Mouse (Mus musculus) thymus, postnatal 0 days (tissue): ENCODE results near the gene Psat1. TPM values are rescaled to one million over a fixed set of nuclear protein-coding genes. Genes with fewer than 3 reads are reported as not detected.

ENCODE experiments used
- DNase-seq: peaks from one replicate; pipeline ENCODE4 v3.0.0-alpha.2; 2015; ENCODE audit warnings: low spot score
- polyA plus RNA-seq: library from polyadenylated mRNA; unstranded; fragments of >200 nt; fragmentation: Nextera tagmentation; extraction: Ambion mirVana; gene quantifications from 2 replicates; pipeline ENCODE4 v1.2.1, GENCODE M21; 2015

The Psat1 gene
- polyA plus RNA-seq, 1 experiment from 2014 or later, result 119 TPM

DNA sequence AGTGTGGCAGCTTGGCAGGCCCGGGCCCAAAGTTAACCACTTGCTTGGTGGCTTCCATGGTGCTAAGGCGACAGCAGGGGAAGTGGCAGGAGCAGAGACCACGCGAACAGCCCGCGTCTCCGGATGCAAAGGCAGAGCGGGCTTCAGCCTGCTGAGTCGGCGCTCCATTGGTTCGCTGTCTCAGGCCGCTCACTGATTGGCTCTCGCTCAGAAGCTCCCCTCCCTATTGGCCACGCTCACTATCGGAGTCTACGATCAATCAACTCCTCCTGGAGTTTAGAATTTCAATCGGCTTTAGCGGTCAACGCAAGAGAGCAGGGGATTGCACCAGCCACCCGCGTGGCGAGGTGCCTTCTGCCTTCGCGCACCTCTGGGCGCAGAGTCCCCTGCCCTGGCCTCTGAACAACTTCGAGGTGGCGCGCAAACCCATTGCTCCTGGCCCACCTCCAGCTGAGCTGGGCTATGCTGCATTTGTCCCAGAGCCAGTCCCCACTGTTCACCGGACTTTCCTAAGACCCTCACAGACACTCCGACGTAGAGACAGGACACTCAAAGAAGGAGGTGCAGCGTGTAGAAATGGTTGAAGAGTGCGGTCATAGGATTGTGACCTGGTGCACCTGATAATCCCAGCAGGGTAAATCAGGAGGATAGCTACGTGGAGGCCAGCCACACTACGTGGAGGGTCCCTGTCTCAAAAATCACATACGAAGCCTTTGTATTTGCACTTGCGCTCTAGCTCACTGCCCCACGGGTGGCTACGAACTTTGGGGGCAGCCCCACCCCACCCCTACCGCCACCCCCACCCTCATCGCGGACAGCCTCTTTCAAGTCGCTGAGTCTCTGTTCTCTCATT lies 22.0 kb downstream of the Psat1 start:
- DNase-seq, result peak; percentile 88

DNA sequence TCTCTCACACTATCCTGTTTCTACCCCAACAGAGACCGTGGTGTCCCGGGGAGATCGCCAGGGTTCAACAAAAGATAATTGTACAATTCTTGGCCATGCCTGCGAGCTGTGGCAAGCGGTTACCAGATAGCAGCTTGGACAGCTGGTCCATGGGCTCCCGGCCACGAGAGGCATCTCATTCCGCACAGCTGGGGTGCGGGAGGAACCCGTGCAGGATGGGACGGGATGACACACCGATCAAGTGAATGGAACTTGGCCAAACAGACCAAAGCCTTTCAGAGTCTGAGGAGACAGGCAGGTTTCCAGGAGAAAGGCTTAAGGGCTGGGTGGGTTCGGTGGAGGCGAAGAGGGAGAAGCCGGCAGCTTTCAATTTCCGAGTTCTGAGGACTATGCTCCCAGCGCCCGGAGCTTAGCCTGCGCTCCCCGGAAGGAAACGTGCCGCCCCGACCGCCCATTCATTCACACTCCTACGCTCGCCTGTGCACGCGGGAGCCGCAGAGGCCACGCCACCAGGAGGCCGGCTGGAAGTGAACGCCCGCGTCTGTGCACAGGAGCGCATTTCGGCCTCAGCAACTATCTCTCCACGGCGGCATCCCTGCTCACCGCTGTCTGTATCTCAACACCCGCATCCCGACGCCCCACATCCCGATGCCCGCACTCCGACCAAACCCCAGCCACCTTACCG lies 22.8 kb downstream of the Psat1 start:
- DNase-seq, result no peak

DNA sequence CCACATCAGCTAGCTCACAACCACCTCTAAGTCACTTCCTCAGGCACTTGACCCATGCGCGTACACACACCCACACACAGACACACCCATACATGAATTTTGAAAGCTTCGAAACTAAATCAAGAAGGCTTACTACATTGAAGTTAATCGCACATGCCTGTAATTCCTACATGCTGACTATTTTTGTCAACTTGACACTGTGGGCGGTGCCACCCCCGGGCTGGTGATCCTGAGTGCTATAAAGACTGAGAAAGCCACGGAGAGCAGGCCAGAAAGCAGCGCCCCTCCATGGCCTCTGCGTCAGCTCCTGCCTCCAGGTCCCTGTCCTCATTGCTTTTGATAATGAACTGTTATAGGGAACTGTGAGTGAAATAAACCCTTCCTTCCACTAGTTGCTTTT lies 23.7 kb downstream of the Psat1 start:
- peak; percentile 46 for DNase-seq

DNA sequence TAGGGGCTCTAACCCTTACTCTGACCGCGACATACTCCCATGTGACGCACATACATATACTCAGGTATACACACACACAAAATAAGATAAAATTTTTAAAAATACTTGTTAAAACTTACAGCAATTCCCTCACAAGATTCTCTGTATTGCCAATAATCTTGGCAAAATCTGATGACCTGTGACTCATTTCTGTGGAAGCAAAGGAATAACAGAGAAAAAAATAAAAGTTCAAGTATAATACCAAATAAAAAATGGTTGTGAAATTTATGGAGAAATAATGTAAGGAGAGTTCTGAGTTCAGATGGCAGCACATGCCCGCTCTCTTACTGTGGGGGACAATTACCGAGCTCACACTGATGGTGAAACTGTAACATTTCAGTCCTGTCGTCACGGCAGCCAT lies 27.8 kb downstream of the Psat1 start:
- DNase-seq, result no peak

DNA sequence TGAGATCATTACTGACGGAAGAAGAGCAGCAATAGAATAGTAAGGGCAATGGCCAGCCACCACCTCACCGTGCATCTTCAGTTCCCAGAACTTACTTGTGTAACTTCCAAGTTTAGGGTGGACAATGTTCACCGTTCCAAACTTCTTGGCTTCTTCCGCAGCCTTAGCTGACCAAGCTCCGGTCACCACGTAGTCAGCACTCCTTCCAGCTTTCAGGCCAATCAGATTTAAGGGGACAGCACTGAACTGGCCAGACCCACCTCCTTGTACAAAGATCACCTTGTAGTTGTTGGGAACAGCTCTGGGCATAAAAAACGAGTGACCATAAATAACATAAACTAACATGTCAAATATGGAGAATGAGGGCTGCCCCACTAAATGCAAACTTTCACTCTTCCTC lies 29.0 kb downstream of the Psat1 start:
- no peak for DNase-seq

DNA sequence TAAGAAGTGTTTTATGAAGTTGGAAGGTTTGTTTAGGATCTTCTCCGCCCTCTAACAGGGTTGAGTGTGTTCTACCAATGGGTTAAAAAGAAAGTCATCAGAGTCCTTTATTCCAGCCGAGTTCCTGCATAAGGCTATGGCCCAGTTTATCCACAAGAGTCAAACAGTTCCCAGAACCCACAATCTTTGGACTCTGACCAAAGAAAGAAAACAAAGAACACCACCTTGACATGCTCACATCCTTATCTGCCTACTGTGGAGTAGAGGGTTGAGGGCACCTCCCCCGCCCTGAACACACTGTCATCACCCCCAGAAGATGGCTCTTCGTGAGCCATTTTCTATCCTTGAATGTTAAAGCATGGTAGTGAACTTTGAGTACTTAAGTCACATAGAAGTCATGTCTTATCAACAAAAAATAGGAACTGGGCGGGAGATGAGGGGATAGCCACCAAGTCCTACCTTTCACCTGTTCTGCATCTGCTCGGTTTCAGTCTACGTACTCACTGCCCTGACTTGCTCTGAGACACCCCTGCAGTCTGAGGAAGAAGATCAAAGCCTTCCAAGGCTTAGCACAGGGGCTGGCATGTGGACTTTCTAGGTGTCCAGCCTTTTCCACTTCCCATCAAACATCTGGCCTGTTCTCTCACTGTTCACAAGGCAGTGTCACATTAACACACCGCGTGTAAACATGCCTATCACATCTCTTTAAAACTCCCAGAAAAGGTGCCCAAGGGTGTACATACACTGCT lies 33.7 kb downstream of the Psat1 start:
- DNase-seq, result no peak

DNA sequence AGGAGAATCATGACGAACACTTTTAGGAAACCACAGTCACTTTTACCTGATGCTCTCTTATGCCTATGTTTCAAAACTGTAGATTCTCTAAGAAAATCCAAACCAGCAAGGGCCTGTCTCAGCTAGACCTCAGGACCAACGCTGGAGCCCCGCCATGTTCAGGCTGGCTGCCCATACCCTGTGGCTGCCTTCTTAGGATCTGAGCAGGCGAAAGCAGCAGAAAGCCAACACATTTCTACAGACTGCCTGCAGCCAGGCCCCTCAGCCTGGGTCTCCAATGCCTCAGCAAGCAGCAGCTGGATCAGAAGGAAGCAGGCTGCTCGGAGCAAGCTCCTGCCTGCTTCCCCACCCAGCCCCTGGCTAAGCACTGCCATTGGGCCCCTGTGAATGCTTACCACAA lies 35.7 kb downstream of the Psat1 start:
- no peak for DNase-seq

DNA sequence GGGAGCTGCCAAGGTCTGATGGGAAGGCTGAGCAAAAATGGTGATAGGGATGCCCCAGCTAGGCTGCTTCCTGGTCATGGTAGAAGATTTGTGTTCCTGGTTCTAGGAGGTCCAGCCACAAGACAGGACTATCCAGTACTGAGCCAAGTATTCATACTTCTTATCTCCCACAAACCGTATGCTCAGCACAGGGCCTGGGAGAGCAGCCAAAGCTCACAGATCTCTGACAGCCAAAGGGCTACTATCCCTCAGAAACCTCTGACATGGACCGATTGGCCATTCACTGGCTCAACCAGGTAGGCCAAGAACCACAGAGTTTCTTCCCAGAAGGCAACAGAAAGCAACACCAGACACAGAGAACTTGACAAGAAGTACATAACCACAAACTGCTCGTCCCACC lies 36.1 kb downstream of the Psat1 start:
- DNase-seq, result no peak

DNA sequence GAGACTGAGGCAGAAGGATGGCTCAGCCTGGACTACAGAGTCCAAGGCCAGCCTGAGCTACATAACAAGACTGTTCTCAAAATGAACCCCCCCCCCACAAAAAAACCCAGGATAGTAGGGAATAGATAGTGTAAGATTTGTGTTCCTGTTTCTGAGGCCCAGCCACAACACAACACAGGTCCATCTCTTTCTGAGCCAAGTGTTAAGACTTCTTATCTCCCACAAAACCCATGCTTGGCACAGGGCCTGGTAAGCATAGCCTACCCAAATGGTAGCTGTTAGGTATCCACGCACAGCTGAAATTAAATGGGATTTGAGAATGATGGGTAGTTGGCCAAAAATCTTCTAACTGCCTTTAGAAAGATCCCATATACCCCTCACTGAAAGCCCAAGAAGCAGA lies 36.6 kb downstream of the Psat1 start:
- DNase-seq, result no peak

DNA sequence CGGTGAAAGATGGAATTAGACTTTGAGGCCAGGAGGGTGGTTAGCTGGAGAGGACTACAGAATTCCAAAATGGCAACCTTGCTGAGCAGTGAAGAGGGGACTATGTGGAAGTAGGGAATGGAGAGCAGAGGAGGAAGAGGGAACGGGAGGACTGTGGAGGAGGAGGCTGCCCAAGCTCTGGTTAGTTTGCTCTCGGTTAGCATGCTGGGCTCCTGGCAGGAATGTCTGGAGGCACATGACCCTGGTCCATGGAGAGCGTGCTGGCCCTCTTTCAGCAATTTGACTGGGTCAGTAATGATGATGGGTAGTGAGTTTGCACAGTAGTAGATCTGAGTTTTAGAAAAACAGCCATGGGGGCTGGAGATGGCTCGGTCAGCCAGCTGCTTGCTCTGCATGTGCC lies 39.1 kb downstream of the Psat1 start:
- no peak for DNase-seq

DNA sequence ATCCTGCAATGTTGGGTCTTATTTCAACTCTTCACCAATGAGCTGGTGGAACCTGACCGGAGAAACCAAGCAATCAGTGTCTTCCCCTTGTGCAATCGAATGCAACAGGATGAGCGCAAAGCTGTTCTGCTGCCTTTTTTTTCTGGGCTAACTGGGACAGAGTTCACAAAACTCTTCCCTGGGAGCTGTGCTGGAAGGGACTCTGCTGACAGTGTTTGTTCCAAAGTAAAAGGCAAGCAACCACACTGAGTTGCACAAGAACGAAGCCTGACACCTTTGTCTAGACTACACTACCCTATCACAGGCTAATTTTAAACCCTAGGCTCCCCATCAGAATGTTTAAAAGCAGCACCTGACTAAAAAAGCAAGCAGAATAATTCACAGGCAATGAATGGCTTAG lies 42.4 kb downstream of the Psat1 start:
- DNase-seq, result no peak

DNA sequence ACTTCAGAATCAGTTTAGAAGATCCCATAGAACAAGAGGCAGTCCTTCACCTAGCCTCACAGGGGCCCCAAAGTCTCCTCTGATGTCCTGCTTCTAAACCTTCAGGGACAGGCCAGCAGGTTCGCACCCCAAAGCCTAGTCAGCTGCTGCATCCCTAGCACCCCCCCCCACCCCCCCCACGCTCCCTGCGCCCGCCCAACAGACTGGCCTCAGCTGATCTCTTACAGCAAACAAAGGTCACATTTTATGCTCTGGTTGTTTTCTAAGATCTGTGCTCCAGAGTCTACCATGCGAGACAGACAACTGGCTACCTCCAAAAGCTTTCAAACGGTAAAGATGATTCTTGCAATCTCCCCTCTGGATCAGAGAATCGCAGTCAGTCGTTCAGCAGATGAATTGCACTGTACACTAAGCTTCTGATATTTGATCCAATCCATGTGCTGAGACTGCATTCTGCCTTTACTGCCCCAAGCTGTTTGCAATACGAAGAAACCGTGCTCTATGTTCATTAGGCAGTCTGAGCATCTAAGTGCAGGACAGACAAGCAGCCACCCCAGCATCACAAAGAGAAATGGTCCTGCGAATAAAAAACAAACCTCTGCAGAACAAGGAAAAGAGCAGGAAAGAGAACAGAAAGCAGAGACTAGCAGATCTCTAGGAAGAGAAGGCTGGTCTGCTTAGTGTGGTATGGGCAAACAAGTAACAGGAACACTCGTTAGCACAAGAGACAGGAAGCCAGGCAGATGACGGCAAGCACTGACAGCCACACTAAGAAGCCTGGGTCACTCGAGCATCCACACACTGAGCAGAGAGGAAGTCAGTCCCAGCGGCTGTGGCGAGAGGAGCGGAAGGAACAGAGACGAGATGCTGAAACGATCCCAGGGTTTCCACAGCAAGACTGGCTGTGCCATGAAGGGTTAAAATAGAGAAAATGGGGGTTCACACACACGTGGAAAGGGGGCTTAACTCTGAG lies 43.3 kb downstream of the Psat1 start:
- DNase-seq, result no peak

DNA sequence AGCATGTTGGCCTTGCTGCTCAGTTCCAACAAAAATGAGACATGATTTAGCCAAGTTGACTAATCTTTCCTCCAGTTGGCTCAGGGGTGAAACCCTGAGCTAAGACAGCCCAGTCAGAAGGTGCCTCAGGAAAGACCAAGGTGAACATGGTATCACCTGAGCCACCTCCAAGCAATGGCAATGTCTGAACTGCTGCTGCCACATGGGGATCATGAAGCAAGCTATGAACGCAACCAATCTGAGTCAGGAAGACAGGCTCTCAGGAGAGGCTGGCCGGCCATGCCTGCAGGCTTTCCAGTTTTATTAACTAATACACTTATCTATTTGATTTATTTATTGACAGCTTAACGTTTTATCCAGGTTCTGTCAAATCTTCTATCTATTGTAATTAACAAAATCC lies 51.5 kb downstream of the Psat1 start:
- no peak for DNase-seq

DNA sequence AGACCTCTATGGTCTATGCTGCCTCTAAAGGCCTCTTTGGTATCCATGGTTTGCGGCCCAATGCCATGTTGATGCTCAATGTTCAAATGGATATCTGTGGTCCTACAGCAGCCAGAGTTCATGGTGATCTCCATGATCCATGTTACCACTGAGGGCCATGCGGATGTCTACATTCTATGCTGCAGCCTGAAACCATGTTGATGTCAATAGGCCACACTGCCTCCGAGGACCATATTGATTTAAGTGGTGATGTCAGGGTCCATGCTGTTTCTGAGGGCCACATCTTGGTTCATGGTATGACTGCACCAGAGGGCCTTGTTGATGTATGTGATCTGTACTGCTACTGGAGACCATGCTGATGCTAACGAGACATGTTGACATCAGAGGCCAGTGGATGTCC lies 55.0 kb downstream of the Psat1 start:
- no peak for DNase-seq

DNA sequence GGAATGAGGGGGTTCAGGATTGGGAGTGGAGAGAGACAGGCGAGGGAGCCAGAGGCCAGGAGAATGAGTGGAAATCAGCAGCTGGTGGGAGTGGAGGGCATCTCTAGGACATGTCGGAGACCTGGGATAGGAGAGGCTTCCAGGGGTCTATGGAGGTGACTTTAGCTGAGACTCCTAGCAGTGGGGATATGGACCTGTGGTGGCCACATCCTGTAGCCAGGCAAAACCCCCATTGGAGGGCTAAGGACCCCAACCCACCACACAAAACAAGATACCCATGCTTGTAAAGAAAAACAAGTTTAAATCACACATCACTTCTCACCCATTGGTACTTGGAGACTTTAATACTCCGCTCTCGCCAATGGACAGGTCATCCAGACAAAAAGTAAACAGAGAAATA lies 58.7 kb downstream of the Psat1 start:
- DNase-seq, result no peak

DNA sequence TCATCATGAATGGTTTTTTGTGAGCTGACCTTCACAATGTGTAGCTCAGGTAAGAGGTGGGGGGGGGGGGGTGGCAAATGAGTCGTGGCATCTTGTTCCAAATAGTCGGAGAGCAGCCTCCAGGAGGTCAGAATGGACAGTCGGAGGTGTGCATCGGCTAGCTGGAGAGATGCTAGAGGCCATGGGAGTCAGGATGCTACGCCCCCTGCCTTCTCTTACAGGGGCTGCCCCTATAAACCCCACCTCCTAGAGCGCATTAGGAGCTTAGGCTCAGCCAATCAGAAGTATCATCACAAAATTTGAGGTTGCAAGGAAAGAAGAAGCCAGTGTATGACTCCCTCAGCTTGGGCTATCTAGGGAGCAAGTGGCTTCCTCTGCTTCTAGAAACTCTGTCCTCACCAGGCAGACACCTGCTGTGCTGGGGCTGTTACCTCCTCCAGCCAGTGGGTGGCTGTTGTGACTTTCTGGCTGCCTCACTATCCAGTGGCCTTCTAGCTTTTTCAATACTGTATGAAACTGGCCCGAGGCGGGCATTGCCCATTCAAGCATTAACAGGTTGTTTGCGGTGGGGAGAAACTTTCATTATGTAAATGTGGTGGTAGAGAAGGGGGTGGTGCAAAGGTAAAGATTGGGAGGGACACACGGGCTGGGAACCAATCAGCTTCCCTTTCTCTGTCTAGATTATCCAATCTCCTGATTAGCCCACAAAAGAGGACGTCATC lies 64.3 kb downstream of the Psat1 start:
- peak; percentile 44 for DNase-seq

DNA sequence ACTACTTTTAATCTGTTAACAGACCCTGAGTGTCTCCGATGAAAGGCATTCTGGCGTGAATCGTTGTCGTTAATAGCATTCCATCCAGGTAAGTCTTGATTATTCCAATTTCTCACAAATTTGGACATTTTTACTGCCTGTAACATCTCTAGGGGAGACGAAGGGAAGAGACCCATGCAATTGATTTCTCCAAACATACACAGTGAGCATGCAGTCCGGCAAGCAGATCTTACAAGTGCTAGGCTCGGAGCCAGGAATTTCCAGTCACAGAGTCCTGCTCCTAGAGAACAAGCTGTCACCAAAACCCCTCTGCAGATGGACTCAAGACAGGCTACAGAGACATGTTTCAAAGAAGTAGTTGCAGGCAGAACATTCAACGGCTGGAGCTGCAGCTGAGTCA lies 66.4 kb downstream of the Psat1 start:
- DNase-seq, result no peak

DNA sequence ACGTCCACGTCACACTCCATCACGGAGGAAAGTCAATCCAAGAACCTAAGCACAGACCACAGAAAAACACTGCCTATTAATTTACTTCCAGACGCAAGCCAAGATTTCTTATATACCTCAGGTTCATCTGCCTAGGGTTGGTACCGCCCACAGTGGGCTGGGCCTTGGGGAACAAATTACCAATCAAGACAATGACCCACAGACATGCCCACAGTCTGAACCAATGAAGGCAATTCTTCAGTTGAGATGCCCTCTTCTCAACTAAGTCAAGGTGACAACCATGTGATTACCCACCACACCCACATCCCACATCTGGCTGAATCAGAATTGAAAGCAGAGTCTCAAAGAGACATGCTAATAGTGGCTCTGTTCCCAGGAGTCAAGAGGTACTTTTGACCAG lies 67.9 kb downstream of the Psat1 start:
- no peak for DNase-seq

DNA sequence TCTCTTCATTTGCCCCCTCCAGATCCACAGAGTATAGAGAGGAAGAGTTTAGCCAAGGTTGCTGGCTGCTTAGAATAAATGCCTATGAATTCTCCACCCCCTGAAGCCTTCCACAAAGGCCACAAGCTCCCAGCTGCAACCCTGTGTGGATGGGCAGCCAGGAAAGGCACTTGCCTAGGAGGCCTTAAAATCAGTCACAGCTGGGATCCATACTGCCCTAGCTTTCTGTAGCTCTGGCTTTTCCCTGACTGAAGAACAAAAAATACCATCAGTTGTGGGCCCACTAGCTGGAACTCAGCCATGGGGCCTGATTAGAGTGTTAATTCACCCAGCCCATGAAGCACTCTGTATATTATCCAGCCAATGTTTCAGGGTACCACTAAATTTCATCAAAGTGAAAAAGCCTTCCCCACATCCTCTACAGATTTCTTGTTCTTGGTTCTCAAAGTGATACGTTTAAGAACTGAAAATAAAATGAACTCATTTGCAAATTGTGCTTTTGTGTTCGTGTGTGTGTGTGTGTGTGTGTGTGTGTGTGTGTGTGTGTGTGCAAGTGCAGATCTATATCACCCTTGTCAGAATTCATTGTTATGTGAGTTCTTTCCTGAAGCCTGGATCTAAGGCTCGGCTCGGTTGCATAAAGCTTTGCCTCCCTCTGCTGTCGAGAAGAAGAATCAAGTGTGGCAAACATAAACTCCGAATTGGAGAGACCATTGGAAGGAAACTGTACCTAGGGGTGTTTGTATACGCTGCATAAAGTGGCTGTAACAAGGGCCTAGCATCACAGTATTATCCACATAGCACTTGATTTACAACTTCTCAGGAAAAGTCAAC lies 78.1 kb downstream of the Psat1 start:
- peak; percentile 19 for DNase-seq
